Mouse (Mus musculus): ENCODE data around the gene Ing1.

The Ing1 gene

GRCm38 (mm10) chr8:11554799-11555719 is at the start of gene Ing1:
Gene Ing1, plus strand, starts transcription at chr8:11555571.
- DNase-seq = peak; percentile 95

- no peak for DNase-seq
These were observed 49.3 kb upstream of the Ing1 start for GRCm38 (mm10) chr8:11506074-11506473.

- DNase-seq = no peak
These were observed 48.6 kb upstream of the Ing1 start for GRCm38 (mm10) chr8:11506802-11507201.

- DNase-seq = no peak
These were observed 46.5 kb upstream of the Ing1 start for GRCm38 (mm10) chr8:11508880-11509279.

- DNase-seq = no peak
These were observed 44.4 kb upstream of the Ing1 start for GRCm38 (mm10) chr8:11510971-11511370.

GRCm38 (mm10) chr8:11512711-11513110 is 42.7 kb upstream of the Ing1 start:
- DNase-seq = no peak

GRCm38 (mm10) chr8:11513247-11513646 is 42.1 kb upstream of the Ing1 start:
- no peak for DNase-seq

- DNase-seq = no peak
These were observed 39.1 kb upstream of the Ing1 start for GRCm38 (mm10) chr8:11516292-11516691.

- DNase-seq = no peak
These were observed 37.9 kb upstream of the Ing1 start for GRCm38 (mm10) chr8:11517366-11518055.

- DNase-seq = no peak
These were observed 37.3 kb upstream of the Ing1 start for GRCm38 (mm10) chr8:11518056-11518396.

GRCm38 (mm10) chr8:11518676-11519075 is 36.7 kb upstream of the Ing1 start:
- DNase-seq = no peak

- no peak for DNase-seq
These were observed 32.0 kb upstream of the Ing1 start for GRCm38 (mm10) chr8:11523331-11523730.

- no peak for DNase-seq
These were observed 25.1 kb upstream of the Ing1 start for GRCm38 (mm10) chr8:11530155-11530770.

- no peak for DNase-seq
These were observed 24.5 kb upstream of the Ing1 start for GRCm38 (mm10) chr8:11530849-11531248.

GRCm38 (mm10) chr8:11534494-11534893 is 20.9 kb upstream of the Ing1 start:
- no peak for DNase-seq

GRCm38 (mm10) chr8:11539049-11539448 is 16.3 kb upstream of the Ing1 start:
- DNase-seq = no peak

- DNase-seq = no peak
These were observed 15.2 kb upstream of the Ing1 start for GRCm38 (mm10) chr8:11540182-11540581.

GRCm38 (mm10) chr8:11542031-11542430 is 13.3 kb upstream of the Ing1 start:
- no peak for DNase-seq

- no peak for DNase-seq
These were observed 12.5 kb upstream of the Ing1 start for GRCm38 (mm10) chr8:11542866-11543265.

GRCm38 (mm10) chr8:11544386-11544785 is 11.0 kb upstream of the Ing1 start:
- no peak for DNase-seq

GRCm38 (mm10) chr8:11547063-11547462 is 8.3 kb upstream of the Ing1 start:
- DNase-seq = no peak

GRCm38 (mm10) chr8:11549706-11550105 is 5.7 kb upstream of the Ing1 start:
- DNase-seq = no peak

- peak; percentile 91 for DNase-seq
These were observed 5.0 kb upstream of the Ing1 start, which contains the start of gene Cars2 for GRCm38 (mm10) chr8:11550281-11550948. Gene Cars2, minus strand, starts transcription at chr8:11550783.

Data from right cerebral cortex, postnatal 25 days (tissue).